Mouse (Mus musculus): Measurements from ENCODE around the gene Gskip.

GRCm38 (mm10) chr12:105718616-105719015 is 34.0 kb downstream of the Gskip start:
- no peak for TF ChIP-seq POLR2A (IDR thresholded peaks at IDR 0.05; ENCODE audit: control insufficient read depth, low read depth, low read length)
- TF ChIP-seq CTCF (IDR thresholded peaks at IDR 0.05; ENCODE audit: control insufficient read depth, insufficient read depth, insufficient replicate concordance, low read depth, low read length), result no peak

All from testis, adult 2 months (tissue).